Mouse (Mus musculus): Measurements from ENCODE around the gene Gm37240.
"Not testable (repeated sequence)": the region's sequence is repeated elsewhere in the genome, so short reads cannot be mapped to it uniquely, and the experiment has no call there.

Gm37240 gene

GRCm38 (mm10) chr3:84914284-84914683 lies 973.0 kb downstream of the Gm37240 start:
- DNase-seq (ENCODE audit: low spot score in 2 of 2), result no peak

GRCm38 (mm10) chr3:84906528-84906927 lies 980.8 kb downstream of the Gm37240 start:
- peak; percentile 13 to 44 for DNase-seq (ENCODE audit: low spot score in 2 of 2)

GRCm38 (mm10) chr3:84897952-84898351 lies 989.4 kb downstream of the Gm37240 start:
- DNase-seq (ENCODE audit: low spot score in 2 of 2), result no peak

- no peak for DNase-seq (ENCODE audit: low spot score in 2 of 2)
Observed at GRCm38 (mm10) chr3:84890983-84891382, 996.3 kb downstream of the Gm37240 start.

- no peak for DNase-seq (ENCODE audit: low spot score in 2 of 2)
Observed at GRCm38 (mm10) chr3:84889648-84890047, 997.7 kb downstream of the Gm37240 start.

GRCm38 (mm10) chr3:84883817-84884483 lies 1003.4 kb downstream of the Gm37240 start:
- DNase-seq (ENCODE audit: low spot score in 2 of 2), result peak; percentile 49 to 53

- no peak for DNase-seq (ENCODE audit: low spot score in 2 of 2)
Observed at GRCm38 (mm10) chr3:84876211-84876610, 1011.1 kb downstream of the Gm37240 start.

GRCm38 (mm10) chr3:84875306-84875705 lies 1012.0 kb downstream of the Gm37240 start:
- no peak for DNase-seq (ENCODE audit: low spot score in 2 of 2)

- DNase-seq (ENCODE audit: low spot score in 2 of 2), result no peak
Observed at GRCm38 (mm10) chr3:84870126-84870525, 1017.2 kb downstream of the Gm37240 start.

GRCm38 (mm10) chr3:84867991-84868390 lies 1019.3 kb downstream of the Gm37240 start:
- no peak for DNase-seq (ENCODE audit: low spot score in 2 of 2)

- no peak for DNase-seq (ENCODE audit: low spot score in 2 of 2)
Observed at GRCm38 (mm10) chr3:84867434-84867975, 1019.8 kb downstream of the Gm37240 start.

- no peak for DNase-seq (ENCODE audit: low spot score in 2 of 2)
Observed at GRCm38 (mm10) chr3:84866866-84867265, 1020.5 kb downstream of the Gm37240 start.

- no peak for DNase-seq (ENCODE audit: low spot score in 2 of 2)
Observed at GRCm38 (mm10) chr3:84865684-84866083, 1021.6 kb downstream of the Gm37240 start.

GRCm38 (mm10) chr3:84861817-84862216 lies 1025.5 kb downstream of the Gm37240 start:
- not testable (repeated sequence) for DNase-seq (ENCODE audit: low spot score in 2 of 2)

GRCm38 (mm10) chr3:84860669-84861068 lies 1026.6 kb downstream of the Gm37240 start:
- DNase-seq (ENCODE audit: low spot score in 2 of 2), result no peak

GRCm38 (mm10) chr3:84854440-84854839 lies 1032.9 kb downstream of the Gm37240 start:
- no peak for DNase-seq (ENCODE audit: low spot score in 2 of 2)

GRCm38 (mm10) chr3:84852877-84853276 lies 1034.4 kb downstream of the Gm37240 start:
- peak in 1 of 2 experiments; percentile 8 for DNase-seq (ENCODE audit: low spot score in 2 of 2)

GRCm38 (mm10) chr3:84851801-84852200 lies 1035.5 kb downstream of the Gm37240 start:
- DNase-seq (ENCODE audit: low spot score in 2 of 2), result no peak

- DNase-seq (ENCODE audit: low spot score in 2 of 2), result no peak
Observed at GRCm38 (mm10) chr3:84850418-84850817, 1036.9 kb downstream of the Gm37240 start.

GRCm38 (mm10) chr3:84848798-84849197 lies 1038.5 kb downstream of the Gm37240 start:
- no peak for DNase-seq (ENCODE audit: low spot score in 2 of 2)

- DNase-seq (ENCODE audit: low spot score in 2 of 2), result peak; percentile 28 to 51
Observed at GRCm38 (mm10) chr3:84843594-84843993, 1043.7 kb downstream of the Gm37240 start.

- no peak for DNase-seq (ENCODE audit: low spot score in 2 of 2)
Observed at GRCm38 (mm10) chr3:84842793-84843192, 1044.5 kb downstream of the Gm37240 start.

- no peak for DNase-seq (ENCODE audit: low spot score in 2 of 2)
Observed at GRCm38 (mm10) chr3:84841271-84841670, 1046.0 kb downstream of the Gm37240 start.

GRCm38 (mm10) chr3:84839499-84839898 lies 1047.8 kb downstream of the Gm37240 start:
- no peak for DNase-seq (ENCODE audit: low spot score in 2 of 2)

Data from spleen, postnatal 36 days (tissue).